Mouse (Mus musculus) kidney, adult 2 months (tissue): ENCODE measurements around the gene Ppp1r3c.

Experiments
- CTCF ChIP-seq: fragments of 200-500 bp; conservative IDR thresholded peaks from 2 replicates; pipeline ENCODE4 v1.5.1; 2011; ENCODE audit warnings: low read depth, mild to moderate bottlenecking, control low read depth, low read length, moderate library complexity, mixed read lengths; ENCODE audit not compliant: insufficient read depth, insufficient read length
- POLR2A ChIP-seq: fragments of 200-500 bp; IDR thresholded peaks from one replicate; pipeline ENCODE4 v1.6.1; 2011; ENCODE audit warnings: low read depth, low read length, control low read depth

DNA sequence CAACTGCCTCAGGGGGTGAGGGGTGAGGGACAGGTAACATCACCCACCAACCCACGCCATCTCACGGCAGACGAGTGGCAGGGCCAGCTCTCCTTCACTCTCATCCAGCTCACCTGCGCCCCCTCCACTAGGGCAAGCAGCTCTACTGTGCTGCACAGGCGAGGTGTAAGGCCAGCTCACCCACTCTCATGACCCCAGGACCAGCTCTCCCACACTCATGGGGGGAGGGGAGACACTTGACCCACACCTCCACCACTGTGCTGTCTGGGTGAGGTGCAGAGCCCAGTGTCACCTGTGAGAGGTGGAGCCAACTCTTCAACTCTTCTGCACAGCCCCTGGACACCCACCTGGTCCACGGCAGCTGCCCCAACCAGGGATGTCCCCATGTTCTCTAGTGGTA, 46.7 kb upstream of the Ppp1r3c start:
- no peak for TF ChIP-seq CTCF
- TF ChIP-seq POLR2A: no peak
